Mouse (Mus musculus) hindbrain, embryonic 15.5 days (tissue): ENCODE measurements at regions not wholly inside any gene's neighbourhood (a gene's known extent, or its start where the extent isn't known, plus 50 kb on each side); places are given as distances from the start of the nearest gene placed in this dataset.

Experiments
- ATAC-seq: fragments of 200-750 bp; cut with Nextera tagmentation; 2 replicates; pipeline ENCODE4 v1.8.0; 2017; ENCODE audit warnings: low read depth, moderate number of reproducible peaks, moderate TSS enrichment; ENCODE audit not compliant: low FRiP score
- H3K27ac ChIP-seq: fragments of 300-500 bp; sonication (generic); replicated peaks from 2 replicates; pipeline ENCODE4 v1.5.1; 2015; ENCODE audit warnings: mild to moderate bottlenecking, inconsistent platforms
- H3K27me3 ChIP-seq: fragments of 300-500 bp; sonication (generic); 2 replicates; pipeline ENCODE4 v1.6.1; 2015; ENCODE audit warnings: control low read depth, inconsistent platforms
- H3K36me3 ChIP-seq: fragments of 300-500 bp; sonication (generic); 2 replicates; pipeline ENCODE4 v1.6.1; 2015; ENCODE audit warnings: control low read depth, inconsistent platforms
- H3K4me1 ChIP-seq: fragments of 300-500 bp; sonication (generic); replicated peaks from 2 replicates; pipeline ENCODE4 v1.6.1; 2015; ENCODE audit warnings: control low read depth, inconsistent platforms
- H3K4me2 ChIP-seq: fragments of 300-500 bp; sonication (generic); 2 replicates; pipeline ENCODE4 v1.6.1; 2015; ENCODE audit warnings: moderate library complexity, mild to moderate bottlenecking, inconsistent platforms
- H3K4me3 ChIP-seq: fragments of 300-500 bp; sonication (generic); 2 replicates; pipeline ENCODE4 v1.5.1; 2015; ENCODE audit warnings: mild to moderate bottlenecking, inconsistent platforms
- H3K9ac ChIP-seq: fragments of 300-500 bp; sonication (generic); 2 replicates; pipeline ENCODE4 v1.6.1; 2015; ENCODE audit warnings: inconsistent platforms
- H3K9me3 ChIP-seq: fragments of 300-500 bp; sonication (generic); 2 replicates; pipeline ENCODE4 v1.6.1; 2016; ENCODE audit warnings: control low read depth, inconsistent platforms
- WGBS: fragments of 180-500 bp; shearing (Covaris S2); methylation state at CpG from one replicate; pipeline ENCODE4 v1.1.7; 2015; 5-methylcytosine and 5-hydroxymethylcytosine counted together

DNA sequence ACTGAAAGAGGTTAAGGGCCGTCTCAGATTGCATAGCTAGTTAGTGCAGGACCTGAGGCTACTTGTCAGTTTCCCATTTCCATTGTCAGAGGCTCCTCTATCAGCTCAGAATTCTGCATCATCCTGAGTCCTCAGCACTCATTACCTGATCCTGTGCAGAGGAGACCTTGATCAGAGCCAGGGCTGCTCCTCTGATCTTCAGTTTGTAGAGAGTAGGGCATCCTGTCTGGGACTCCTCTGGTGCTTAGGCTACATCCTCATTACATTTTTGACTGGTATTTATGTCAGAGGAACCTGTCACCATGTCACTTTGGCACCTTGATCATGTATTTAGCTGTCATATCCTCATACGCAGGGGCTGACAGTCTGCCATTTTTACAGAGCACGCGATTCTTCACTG, 658.0 kb upstream of the Fam160b2 start:
- no peak overlapping the region for H3K27ac ChIP-seq
- no peak overlapping the region for H3K4me3 ChIP-seq
- no peak overlapping the region for H3K4me2 ChIP-seq
- H3K36me3 ChIP-seq = no peaks in the 10 kb centered on the region
- H3K9me3 ChIP-seq = no peaks in the 10 kb centered on the region
- no peak overlapping the region for H3K9ac ChIP-seq
- 95% methylated on average over 4 of the region's 4 CpGs for WGBS
- no peaks in the 10 kb centered on the region for H3K27me3 ChIP-seq
- H3K4me1 ChIP-seq = no peaks in the 10 kb centered on the region
- ATAC-seq = no peak

- Histone ChIP-seq H3K27ac (no peak overlapping the region), H3K9ac (no peak overlapping the region), H3K4me1 (peaks cover 6% of the 10 kb centered on the region), H3K9me3 (no peaks in the 10 kb centered on the region), H3K4me3 (no peak overlapping the region), H3K27me3 (no peaks in the 10 kb centered on the region), H3K36me3 (no peaks in the 10 kb centered on the region), H3K4me2 (no peak overlapping the region)
- WGBS = 89% methylated on average over 1 of the region's 1 CpGs
- ATAC-seq = no peak
Observed at GRCm38 (mm10) chr14:71254207-71254606, 654.6 kb upstream of the Fam160b2 start.

- H3K4me1 ChIP-seq = peaks cover 6% of the 10 kb centered on the region
- H3K4me2 ChIP-seq = no peak overlapping the region
- no peak overlapping the region for H3K9ac ChIP-seq
- no peaks in the 10 kb centered on the region for H3K9me3 ChIP-seq
- H3K4me3 ChIP-seq = no peak overlapping the region
- 81% methylated on average over 3 of the region's 3 CpGs for WGBS
- H3K36me3 ChIP-seq = no peaks in the 10 kb centered on the region
- no peak for ATAC-seq
- no peak overlapping the region for H3K27ac ChIP-seq
- H3K27me3 ChIP-seq = no peaks in the 10 kb centered on the region
Observed at GRCm38 (mm10) chr14:71252136-71252535, 652.5 kb upstream of the Fam160b2 start.

- no peak overlapping the region for H3K27ac ChIP-seq
- no peak overlapping the region for H3K9ac ChIP-seq
- 93% methylated on average over 1 of the region's 1 CpGs for WGBS
- H3K9me3 ChIP-seq = no peaks in the 10 kb centered on the region
- no peak overlapping the region for H3K4me2 ChIP-seq
- no peaks in the 10 kb centered on the region for H3K27me3 ChIP-seq
- H3K4me3 ChIP-seq = no peak overlapping the region
- H3K36me3 ChIP-seq = no peaks in the 10 kb centered on the region
- peaks cover 6% of the 10 kb centered on the region for H3K4me1 ChIP-seq
- ATAC-seq = no peak
Observed at GRCm38 (mm10) chr14:71251116-71251515, 651.5 kb upstream of the Fam160b2 start.

- H3K4me1 ChIP-seq = peaks cover 6% of the 10 kb centered on the region
- no peak overlapping the region for H3K4me3 ChIP-seq
- no peaks in the 10 kb centered on the region for H3K9me3 ChIP-seq
- H3K4me2 ChIP-seq = no peak overlapping the region
- WGBS = 27% methylated on average over 7 of the region's 7 CpGs
- no peaks in the 10 kb centered on the region for H3K36me3 ChIP-seq
- no peaks in the 10 kb centered on the region for H3K27me3 ChIP-seq
- H3K9ac ChIP-seq = no peak overlapping the region
- peak overlapping the region; percentile 53; the same call in 1 of the 2 replicates for H3K27ac ChIP-seq
- ATAC-seq = peak; percentile 86
Observed at GRCm38 (mm10) chr14:71249387-71249965, 649.8 kb upstream of the Fam160b2 start.

DNA sequence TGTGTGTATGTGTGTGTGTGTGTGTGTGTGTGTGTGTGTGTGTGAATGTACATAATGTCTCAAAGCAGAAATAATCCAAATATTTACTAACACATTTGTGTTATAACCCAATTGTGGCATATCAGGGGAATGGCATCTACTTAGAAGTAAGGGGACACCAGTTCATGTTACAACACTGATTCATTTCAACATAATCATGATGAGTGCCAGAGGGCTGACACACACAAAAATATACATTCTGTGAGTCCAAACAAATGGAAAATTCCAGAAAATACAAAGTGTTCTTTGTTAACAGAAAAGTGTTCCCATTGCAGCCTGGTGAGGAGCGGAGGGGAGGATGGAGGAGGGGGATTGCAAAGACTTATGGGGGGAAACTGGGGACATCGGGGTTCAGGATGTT, 648.9 kb upstream of the Fam160b2 start:
- Histone ChIP-seq H3K4me1 (peaks cover 6% of the 10 kb centered on the region), H3K4me2 (no peak overlapping the region), H3K27ac (no peak overlapping the region), H3K9me3 (no peaks in the 10 kb centered on the region), H3K9ac (no peak overlapping the region), H3K27me3 (no peaks in the 10 kb centered on the region), H3K36me3 (no peaks in the 10 kb centered on the region), H3K4me3 (no peak overlapping the region)
- 95% methylated on average over 2 of the region's 2 CpGs for WGBS
- ATAC-seq = no peak

DNA sequence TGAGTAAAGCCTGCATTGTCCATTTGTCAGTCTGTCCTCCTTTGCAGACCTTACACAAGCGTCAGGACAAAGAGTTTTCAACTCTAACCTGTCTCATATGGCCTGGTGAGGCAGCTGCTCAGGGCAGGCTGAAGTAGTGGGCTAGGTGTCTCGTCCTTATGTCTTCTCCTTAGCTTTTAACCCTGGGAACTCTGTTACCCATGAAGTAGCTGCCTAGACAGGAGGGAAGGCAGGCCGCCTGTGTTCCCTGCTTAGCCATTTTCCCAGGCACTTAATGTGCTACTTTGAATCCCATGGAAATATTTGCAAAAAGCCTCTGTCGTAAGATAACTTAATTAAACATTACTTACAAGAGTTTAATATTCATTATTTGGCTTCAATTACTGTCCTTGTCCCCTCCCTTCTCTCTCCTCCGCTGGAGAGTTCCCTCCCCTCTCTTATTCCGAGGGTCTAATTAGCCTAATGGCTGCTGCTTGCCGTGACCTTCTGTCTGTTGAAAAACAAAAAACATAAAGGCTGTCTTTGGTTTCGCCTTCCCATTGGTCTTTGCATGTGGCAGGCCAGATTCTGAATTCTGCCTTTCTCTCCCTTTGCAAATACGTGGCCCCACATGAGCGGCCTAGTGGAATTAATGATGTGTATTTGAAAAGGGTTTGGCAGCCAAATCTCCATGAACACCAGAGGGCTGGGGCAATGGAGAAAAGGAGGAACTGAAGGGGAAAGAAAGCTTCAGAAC, 642.2 kb upstream of the Fam160b2 start:
- H3K27ac ChIP-seq = 0 out of 2 replicates have a peak overlapping the region, but pooled peaks have one; percentile 0
- no peak overlapping the region for H3K4me2 ChIP-seq
- no peaks in the 10 kb centered on the region for H3K27me3 ChIP-seq
- H3K9me3 ChIP-seq = no peaks in the 10 kb centered on the region
- no peak overlapping the region for H3K9ac ChIP-seq
- H3K4me1 ChIP-seq = peaks cover 18% of the 10 kb centered on the region
- 15% methylated on average over 10 of the region's 10 CpGs for WGBS
- no peaks in the 10 kb centered on the region for H3K36me3 ChIP-seq
- ATAC-seq = peak; percentile 88
- H3K4me3 ChIP-seq = no peak overlapping the region

DNA sequence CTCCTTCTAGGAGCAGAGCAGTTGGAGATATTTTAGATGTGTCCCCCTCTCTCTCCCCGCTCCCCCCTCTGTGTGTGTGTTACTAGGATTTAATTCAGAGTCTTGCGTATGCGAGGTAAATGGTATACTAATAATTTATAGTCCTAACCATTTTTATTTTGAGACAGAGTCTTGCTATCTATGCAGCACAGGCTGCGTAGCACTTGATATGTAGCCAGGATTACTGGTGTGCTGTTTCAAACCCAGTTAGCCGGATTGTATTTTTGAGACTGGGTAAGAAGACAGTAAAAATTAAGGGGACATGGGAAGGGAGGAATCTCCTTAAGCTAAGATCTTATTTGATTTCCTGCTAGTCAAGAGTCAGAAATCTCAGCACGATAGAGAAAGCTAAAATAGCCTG, 636.6 kb upstream of the Fam160b2 start:
- H3K27me3 ChIP-seq = no peaks in the 10 kb centered on the region
- peaks cover 4% of the 10 kb centered on the region; the same call in 1 of the 2 replicates for H3K4me1 ChIP-seq
- 87% methylated on average over 6 of the region's 6 CpGs for WGBS
- no peak overlapping the region for H3K27ac ChIP-seq
- H3K36me3 ChIP-seq = no peaks in the 10 kb centered on the region
- no peak overlapping the region for H3K4me3 ChIP-seq
- ATAC-seq = no peak
- H3K9ac ChIP-seq = no peak overlapping the region
- H3K4me2 ChIP-seq = no peak overlapping the region
- H3K9me3 ChIP-seq = no peaks in the 10 kb centered on the region

- Histone ChIP-seq H3K27me3 (no peaks in the 10 kb centered on the region), H3K36me3 (no peaks in the 10 kb centered on the region), H3K9ac (no peak overlapping the region), H3K4me2 (no peak overlapping the region), H3K4me3 (no peak overlapping the region), H3K4me1 (no peaks in the 10 kb centered on the region), H3K27ac (no peak overlapping the region), H3K9me3 (no peaks in the 10 kb centered on the region)
- WGBS = 94% methylated on average over 2 of the region's 2 CpGs
- ATAC-seq = no peak
Observed at GRCm38 (mm10) chr14:71234900-71235299, 635.3 kb upstream of the Fam160b2 start.

GRCm38 (mm10) chr14:71234276-71234675, 634.6 kb upstream of the Fam160b2 start:
- Histone ChIP-seq H3K9ac (no peak overlapping the region), H3K36me3 (no peaks in the 10 kb centered on the region), H3K27me3 (no peaks in the 10 kb centered on the region), H3K27ac (no peak overlapping the region), H3K4me2 (no peak overlapping the region), H3K4me1 (no peaks in the 10 kb centered on the region), H3K9me3 (no peaks in the 10 kb centered on the region), H3K4me3 (no peak overlapping the region)
- 69% methylated on average over 2 of the region's 2 CpGs for WGBS
- ATAC-seq = no peak

GRCm38 (mm10) chr14:71231223-71231815, 631.7 kb upstream of the Fam160b2 start:
- Histone ChIP-seq H3K27ac (no peak overlapping the region), H3K9me3 (no peaks in the 10 kb centered on the region), H3K4me3 (no peak overlapping the region), H3K36me3 (no peaks in the 10 kb centered on the region), H3K4me1 (no peaks in the 10 kb centered on the region), H3K4me2 (no peak overlapping the region), H3K9ac (no peak overlapping the region), H3K27me3 (no peaks in the 10 kb centered on the region)
- no peak for ATAC-seq
- 90% methylated on average over 4 of the region's 4 CpGs for WGBS

DNA sequence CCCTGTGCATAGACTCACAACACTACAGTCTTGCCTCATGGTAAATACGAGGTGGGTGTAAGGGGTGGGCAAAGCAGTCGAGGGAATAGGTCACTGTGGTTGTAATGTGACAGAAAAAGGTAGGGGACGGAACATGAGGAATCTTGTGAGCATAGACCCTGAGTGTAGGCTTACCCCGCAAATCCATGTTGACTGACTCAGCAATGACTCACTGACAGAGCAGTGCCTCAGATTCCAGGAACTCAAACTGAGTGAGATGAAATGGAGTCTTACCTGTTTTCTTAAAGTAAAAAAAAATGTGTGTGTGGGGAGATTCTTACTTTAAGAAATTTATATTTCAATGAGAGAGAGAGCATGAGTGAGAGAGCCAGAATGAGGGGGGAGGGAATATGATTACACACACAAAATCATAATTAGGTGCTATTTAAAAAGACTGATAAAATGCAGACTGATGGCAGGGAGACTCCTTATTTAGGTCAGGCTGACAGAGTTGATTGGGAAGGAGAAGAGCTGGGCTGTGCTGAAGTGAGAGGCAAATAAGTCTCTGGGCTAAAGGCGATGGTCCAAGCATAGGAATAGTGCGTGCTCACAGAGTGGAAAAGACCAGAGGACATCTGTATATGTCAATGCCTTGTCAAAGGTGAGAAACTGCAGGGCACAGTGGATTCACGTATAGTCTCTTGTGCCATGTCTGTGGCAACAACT, 631.0 kb upstream of the Fam160b2 start:
- Histone ChIP-seq H3K27ac (no peak overlapping the region), H3K27me3 (no peaks in the 10 kb centered on the region), H3K9me3 (no peaks in the 10 kb centered on the region), H3K9ac (no peak overlapping the region), H3K36me3 (no peaks in the 10 kb centered on the region), H3K4me2 (no peak overlapping the region), H3K4me3 (no peak overlapping the region), H3K4me1 (no peaks in the 10 kb centered on the region)
- no peak for ATAC-seq
- WGBS = 90% methylated on average over 7 of the region's 7 CpGs
